Mouse (Mus musculus): Measurements from ENCODE around the gene Ecpas. TPM values are rescaled to one million over a fixed set of nuclear protein-coding genes. Genes with fewer than 3 reads are reported as not detected.
A peak's percentile ranks its signal among the peaks of the same experiment; 100 is the strongest.

Ecpas gene
- 36.9 and 47.7 TPM in 2 replicates for polyA plus RNA-seq (2014; fragmentation: Nextera tagmentation; extraction: Ambion mirVana)

- no peaks in the 10 kb centered on the region for H3K36me3 ChIP-seq (ENCODE audit: control insufficient read depth, insufficient read depth, low read length)
- peak; percentile 84 for DNase-seq (ENCODE audit: low spot score)
- no peaks in the 10 kb centered on the region for H3K27me3 ChIP-seq (ENCODE audit: control insufficient read depth, insufficient read depth, low read length)
- H3K9me3 ChIP-seq (ENCODE audit: control insufficient read depth, low read length) = no peaks in the 10 kb centered on the region
- peak within 1 kb of the TSS; percentile 95 for H3K9ac ChIP-seq (ENCODE audit: low read length)
- H3K4me1 ChIP-seq (ENCODE audit: control insufficient read depth, insufficient read depth, low read length) = no peaks in the 10 kb centered on the region; the same call in 1 of the 2 replicates
- WGBS = 4% methylated on average over 37 of the region's 43 CpGs
- peak within 1 kb of the TSS; percentile 96 for H3K27ac ChIP-seq (ENCODE audit: low read depth, low read length)
- H3K4me2 ChIP-seq (ENCODE audit: low read depth) = peak within 1 kb of the TSS; percentile 68
- ATAC-seq (ENCODE audit: insufficient read depth, low FRiP score, low TSS enrichment) = peak; percentile 69
- H3K4me3 ChIP-seq (ENCODE audit: low read depth, low read length) = peak within 1 kb of the TSS; percentile 94
Observed at GRCm38 (mm10) chr4:58912629-58913335, at the start of gene Ecpas. TSS of gene Ecpas (minus strand) at chr4:58912749.

- no peak overlapping the region for H3K4me2 ChIP-seq (ENCODE audit: low read depth)
- H3K4me1 ChIP-seq (ENCODE audit: control insufficient read depth, insufficient read depth, low read length) = no peaks in the 10 kb centered on the region
- no peak overlapping the region for H3K4me3 ChIP-seq (ENCODE audit: low read depth, low read length)
- no peaks in the 10 kb centered on the region for H3K9me3 ChIP-seq (ENCODE audit: control insufficient read depth, low read length)
- ATAC-seq (ENCODE audit: insufficient read depth, low FRiP score, low TSS enrichment) (no peak), DNase-seq (ENCODE audit: low spot score) (no peak)
- H3K36me3 ChIP-seq (ENCODE audit: control insufficient read depth, insufficient read depth, low read length) = no peaks in the 10 kb centered on the region
- no peaks in the 10 kb centered on the region for H3K27me3 ChIP-seq (ENCODE audit: control insufficient read depth, insufficient read depth, low read length)
- 95% methylated on average over 15 of the region's 15 CpGs for WGBS
- H3K27ac ChIP-seq (ENCODE audit: low read depth, low read length) = no peak overlapping the region
- no peak overlapping the region for H3K9ac ChIP-seq (ENCODE audit: low read length)
Observed at GRCm38 (mm10) chr4:58961719-58962118, 49.2 kb upstream of the Ecpas start.

GRCm38 (mm10) chr4:58952630-58953029 lies 40.1 kb upstream of the Ecpas start:
- no peak for DNase-seq (ENCODE audit: low spot score)
- no peak overlapping the region for H3K4me2 ChIP-seq (ENCODE audit: low read depth)
- no peak overlapping the region for H3K4me3 ChIP-seq (ENCODE audit: low read depth, low read length)
- ATAC-seq (ENCODE audit: insufficient read depth, low FRiP score, low TSS enrichment) = no peak
- H3K27me3 ChIP-seq (ENCODE audit: control insufficient read depth, insufficient read depth, low read length) = no peaks in the 10 kb centered on the region
- no peak overlapping the region for H3K27ac ChIP-seq (ENCODE audit: low read depth, low read length)
- 92% methylated on average over 11 of the region's 11 CpGs for WGBS
- H3K4me1 ChIP-seq (ENCODE audit: control insufficient read depth, insufficient read depth, low read length) = no peaks in the 10 kb centered on the region
- H3K9me3 ChIP-seq (ENCODE audit: control insufficient read depth, low read length) = no peaks in the 10 kb centered on the region
- H3K9ac ChIP-seq (ENCODE audit: low read length) = no peak overlapping the region
- H3K36me3 ChIP-seq (ENCODE audit: control insufficient read depth, insufficient read depth, low read length) = no peaks in the 10 kb centered on the region; the same call in 1 of the 2 replicates

DNA sequence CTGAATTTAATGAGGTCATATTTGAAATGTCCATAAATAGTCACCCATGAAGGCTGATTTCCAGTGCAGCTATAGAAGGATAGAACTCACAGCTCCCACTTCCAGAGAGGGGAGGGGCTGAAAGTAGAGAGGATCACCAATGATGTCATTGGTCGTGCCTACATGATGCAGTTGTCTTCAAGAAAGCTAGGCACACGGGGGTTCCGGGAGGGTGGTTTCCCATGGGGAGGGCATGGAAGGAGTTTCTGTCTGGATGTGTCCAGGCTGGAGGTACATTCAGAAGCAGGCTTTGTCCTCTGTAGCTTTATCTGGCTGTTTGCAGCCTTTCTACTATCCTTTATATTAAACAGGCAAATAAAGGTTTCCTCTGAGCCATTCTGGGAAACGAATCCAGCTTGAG lies 35.8 kb upstream of the Ecpas start:
- Histone ChIP-seq H3K27ac (ENCODE audit: low read depth, low read length) (no peak overlapping the region), H3K4me2 (ENCODE audit: low read depth) (no peak overlapping the region), H3K4me1 (ENCODE audit: control insufficient read depth, insufficient read depth, low read length) (0 out of 2 replicates have a peak, but pooled peaks cover 5% of the 10 kb centered on the region), H3K27me3 (ENCODE audit: control insufficient read depth, insufficient read depth, low read length) (0 out of 2 replicates have a peak, but pooled peaks cover 4% of the 10 kb centered on the region), H3K36me3 (ENCODE audit: control insufficient read depth, insufficient read depth, low read length) (no peaks in the 10 kb centered on the region; the same call in 1 of the 2 replicates), H3K4me3 (ENCODE audit: low read depth, low read length) (no peak overlapping the region), H3K9me3 (ENCODE audit: control insufficient read depth, low read length) (no peaks in the 10 kb centered on the region), H3K9ac (ENCODE audit: low read length) (no peak overlapping the region)
- ATAC-seq (ENCODE audit: insufficient read depth, low FRiP score, low TSS enrichment) = no peak
- DNase-seq (ENCODE audit: low spot score) = no peak
- WGBS = 82% methylated on average over 4 of the region's 4 CpGs

GRCm38 (mm10) chr4:58944695-58945094 lies 32.1 kb upstream of the Ecpas start:
- no peak overlapping the region for H3K27ac ChIP-seq (ENCODE audit: low read depth, low read length)
- no peak overlapping the region for H3K4me2 ChIP-seq (ENCODE audit: low read depth)
- ATAC-seq (ENCODE audit: insufficient read depth, low FRiP score, low TSS enrichment) = no peak
- DNase-seq (ENCODE audit: low spot score) = no peak
- no peaks in the 10 kb centered on the region; the same call in 1 of the 2 replicates for H3K36me3 ChIP-seq (ENCODE audit: control insufficient read depth, insufficient read depth, low read length)
- H3K27me3 ChIP-seq (ENCODE audit: control insufficient read depth, insufficient read depth, low read length) = 0 out of 2 replicates have a peak, but pooled peaks cover 4% of the 10 kb centered on the region
- 0 out of 2 replicates have a peak, but pooled peaks cover 5% of the 10 kb centered on the region for H3K4me1 ChIP-seq (ENCODE audit: control insufficient read depth, insufficient read depth, low read length)
- H3K4me3 ChIP-seq (ENCODE audit: low read depth, low read length) = no peak overlapping the region
- WGBS = 50% methylated on average over 5 of the region's 5 CpGs
- no peak overlapping the region for H3K9ac ChIP-seq (ENCODE audit: low read length)
- no peaks in the 10 kb centered on the region for H3K9me3 ChIP-seq (ENCODE audit: control insufficient read depth, low read length)

DNA sequence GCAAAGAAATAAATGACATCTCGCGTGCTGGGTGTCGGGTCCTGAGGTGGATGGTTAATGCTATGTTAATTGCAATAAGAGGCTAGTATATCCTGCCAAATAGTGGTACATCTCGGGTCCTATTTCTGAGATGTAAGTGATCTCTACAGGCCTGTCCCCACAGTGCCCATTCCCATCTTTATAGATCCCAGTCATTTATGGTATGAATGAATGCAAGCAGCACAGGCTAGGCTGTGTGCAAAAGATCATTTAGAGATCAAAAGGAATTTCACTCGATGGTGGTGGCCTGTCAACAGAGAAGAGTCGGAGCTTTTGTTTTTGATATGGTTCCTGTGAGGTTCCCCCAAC lies 31.6 kb upstream of the Ecpas start:
- no peak for DNase-seq (ENCODE audit: low spot score)
- WGBS = 17% methylated on average over 6 of the region's 6 CpGs
- Histone ChIP-seq H3K9ac (ENCODE audit: low read length) (no peak overlapping the region; the same call in 1 of the 2 replicates), H3K36me3 (ENCODE audit: control insufficient read depth, insufficient read depth, low read length) (no peaks in the 10 kb centered on the region; the same call in 1 of the 2 replicates), H3K27ac (ENCODE audit: low read depth, low read length) (no peak overlapping the region), H3K4me1 (ENCODE audit: control insufficient read depth, insufficient read depth, low read length) (0 out of 2 replicates have a peak, but pooled peaks cover 5% of the 10 kb centered on the region), H3K9me3 (ENCODE audit: control insufficient read depth, low read length) (no peaks in the 10 kb centered on the region), H3K27me3 (ENCODE audit: control insufficient read depth, insufficient read depth, low read length) (0 out of 2 replicates have a peak, but pooled peaks cover 4% of the 10 kb centered on the region), H3K4me2 (ENCODE audit: low read depth) (peak overlapping the region; percentile 83), H3K4me3 (ENCODE audit: low read depth, low read length) (peak overlapping the region; percentile 74)
- peak; percentile 21; the same call in 1 of the 2 replicates for ATAC-seq (ENCODE audit: insufficient read depth, low FRiP score, low TSS enrichment)

- Histone ChIP-seq H3K9ac (ENCODE audit: low read length) (peak within 1 kb of the TSS; percentile 67), H3K4me1 (ENCODE audit: control insufficient read depth, insufficient read depth, low read length) (0 out of 2 replicates have a peak, but pooled peaks cover 5% of the 10 kb centered on the region), H3K27ac (ENCODE audit: low read depth, low read length) (no peak within 1 kb of the TSS), H3K4me2 (ENCODE audit: low read depth) (peak within 1 kb of the TSS; percentile 83), H3K9me3 (ENCODE audit: control insufficient read depth, low read length) (no peaks in the 10 kb centered on the region), H3K27me3 (ENCODE audit: control insufficient read depth, insufficient read depth, low read length) (0 out of 2 replicates have a peak, but pooled peaks cover 4% of the 10 kb centered on the region), H3K36me3 (ENCODE audit: control insufficient read depth, insufficient read depth, low read length) (no peaks in the 10 kb centered on the region), H3K4me3 (ENCODE audit: low read depth, low read length) (peak within 1 kb of the TSS; percentile 74)
- 1% methylated on average over 50 of the region's 50 CpGs for WGBS
- ATAC-seq (ENCODE audit: insufficient read depth, low FRiP score, low TSS enrichment) = peak; percentile 76
- peak; percentile 94 for DNase-seq (ENCODE audit: low spot score)
Observed at GRCm38 (mm10) chr4:58943420-58944205, 31.1 kb upstream of the Ecpas start, which contains the start of gene Zkscan16. TSS of gene Zkscan16 (plus strand) at chr4:58943628.

GRCm38 (mm10) chr4:58942942-58943341 lies 30.4 kb upstream of the Ecpas start:
- H3K27me3 ChIP-seq (ENCODE audit: control insufficient read depth, insufficient read depth, low read length) = 0 out of 2 replicates have a peak, but pooled peaks cover 4% of the 10 kb centered on the region
- ATAC-seq (ENCODE audit: insufficient read depth, low FRiP score, low TSS enrichment) = 0 out of 2 replicates have a peak, but pooled peaks have one; percentile 4
- H3K4me2 ChIP-seq (ENCODE audit: low read depth) = peak overlapping the region; percentile 83
- H3K9me3 ChIP-seq (ENCODE audit: control insufficient read depth, low read length) = no peaks in the 10 kb centered on the region
- DNase-seq (ENCODE audit: low spot score) = no peak
- H3K27ac ChIP-seq (ENCODE audit: low read depth, low read length) = no peak overlapping the region
- H3K36me3 ChIP-seq (ENCODE audit: control insufficient read depth, insufficient read depth, low read length) = no peaks in the 10 kb centered on the region
- WGBS = 86% methylated on average over 4 of the region's 4 CpGs
- peak overlapping the region; percentile 67 for H3K9ac ChIP-seq (ENCODE audit: low read length)
- H3K4me3 ChIP-seq (ENCODE audit: low read depth, low read length) = peak overlapping the region; percentile 74; the same call in 1 of the 2 replicates
- 0 out of 2 replicates have a peak, but pooled peaks cover 5% of the 10 kb centered on the region for H3K4me1 ChIP-seq (ENCODE audit: control insufficient read depth, insufficient read depth, low read length)
